Mouse (Mus musculus) heart, postnatal 0 days (tissue): ENCODE measurements around the gene Rnf166.

Source experiments
- CTCF ChIP-seq: IDR thresholded peaks from 2 replicates; pipeline ENCODE4 v1.5.1; 2016; ENCODE audit warnings: antibody characterized with exemption, control low read depth, low read depth
- EP300 ChIP-seq: IDR thresholded peaks from 2 replicates; pipeline ENCODE4 v1.6.1; 2016; ENCODE audit warnings: antibody characterized with exemption, low read depth

DNA sequence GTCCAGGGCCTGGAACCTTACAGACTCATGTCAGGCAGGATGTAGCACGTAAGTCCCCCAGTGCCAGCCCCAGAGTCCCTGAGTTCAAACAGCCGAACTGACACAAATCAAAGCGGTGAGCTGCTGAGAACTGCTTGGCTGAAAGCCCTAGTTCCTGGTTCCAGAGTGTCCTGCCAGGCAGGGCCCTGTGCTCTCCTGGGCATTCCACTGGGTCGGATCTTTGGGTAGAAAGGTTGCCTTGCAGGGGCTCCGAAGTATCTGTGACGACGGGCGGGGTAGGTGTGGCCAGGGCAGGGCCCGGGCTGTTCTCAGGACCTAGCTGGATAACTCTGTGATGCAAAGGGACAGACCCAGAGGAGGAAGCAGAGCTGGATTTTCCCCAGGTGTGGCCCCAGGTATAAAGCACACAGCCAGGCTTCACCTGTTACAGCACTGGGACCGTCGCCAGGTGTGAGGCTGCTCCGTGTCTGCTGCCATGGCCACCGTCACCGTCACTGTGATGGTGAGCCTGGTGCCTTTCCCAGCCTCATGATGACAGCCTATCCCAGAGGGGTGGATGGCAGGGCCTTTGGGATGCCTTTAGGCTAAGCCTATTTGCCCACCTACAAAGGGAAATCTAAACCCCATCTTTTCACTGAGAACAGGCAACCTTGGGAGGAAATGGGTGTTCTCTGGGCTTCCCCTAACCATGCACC lies 54.3 kb downstream of the Rnf166 start, which contains the start of gene Il17c:
- no peak for TF ChIP-seq CTCF
- no peak for TF ChIP-seq EP300
